Mouse (Mus musculus) ES-E14 (cell line): ENCODE measurements around the gene Cyp2r1.
"Not testable (repeated sequence)": the region's sequence is repeated elsewhere in the genome, so short reads cannot be mapped to it uniquely, and the experiment has no call there.

Source experiments
- CHD2 ChIP-seq: IDR thresholded peaks from 2 replicates; pipeline ENCODE4 v1.6.1; 2014; ENCODE audit warnings: mild to moderate bottlenecking, low read depth, low read length, inconsistent platforms
- HCFC1 ChIP-seq: IDR thresholded peaks from 2 replicates; pipeline ENCODE4 v1.6.1; 2012; ENCODE audit warnings: low read length, inconsistent platforms, borderline replicate concordance; ENCODE audit not compliant: insufficient read depth
- MAFK ChIP-seq: IDR thresholded peaks from 2 replicates; pipeline ENCODE4 v1.6.1; 2014; ENCODE audit warnings: mild to moderate bottlenecking, low read depth, low read length, inconsistent platforms; ENCODE audit not compliant: insufficient read depth

GRCm38 (mm10) chr7:114594391-114594790 lies 31.6 kb upstream of the Cyp2r1 start:
- not testable (repeated sequence) for TF ChIP-seq HCFC1, MAFK, CHD2
